Mouse (Mus musculus): ENCODE data around the gene 2300002M23Rik.

The 2300002M23Rik gene

DNA sequence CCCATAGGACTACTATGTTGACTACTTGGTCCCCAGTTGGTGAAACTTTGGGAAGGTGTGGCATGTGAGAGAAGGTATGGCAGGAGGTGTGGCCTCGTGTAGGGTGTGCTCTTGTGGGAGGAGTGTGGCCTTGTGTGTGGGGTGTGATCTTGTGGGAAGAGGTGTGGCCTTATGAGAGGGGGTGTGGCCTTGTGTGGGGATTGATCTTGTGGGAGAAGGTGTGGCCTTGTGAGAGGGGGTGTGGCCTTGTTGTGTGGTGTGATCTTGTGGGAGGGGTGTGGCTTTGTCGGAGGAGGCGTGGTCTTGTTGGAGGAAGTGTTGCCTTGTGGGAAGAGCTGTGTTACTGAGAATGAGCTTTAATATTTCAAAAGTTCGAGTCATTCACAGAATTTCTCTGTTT, 49.9 kb downstream of the 2300002M23Rik start:
- DNase-seq (ENCODE audit: low spot score): no peak

Data from adipocyte (in vitro differentiated cells).